Mouse (Mus musculus): ENCODE measurements around the gene Ak1.
A peak's percentile ranks its signal among the peaks of the same experiment; 100 is the strongest.

The Ak1 gene

DNA sequence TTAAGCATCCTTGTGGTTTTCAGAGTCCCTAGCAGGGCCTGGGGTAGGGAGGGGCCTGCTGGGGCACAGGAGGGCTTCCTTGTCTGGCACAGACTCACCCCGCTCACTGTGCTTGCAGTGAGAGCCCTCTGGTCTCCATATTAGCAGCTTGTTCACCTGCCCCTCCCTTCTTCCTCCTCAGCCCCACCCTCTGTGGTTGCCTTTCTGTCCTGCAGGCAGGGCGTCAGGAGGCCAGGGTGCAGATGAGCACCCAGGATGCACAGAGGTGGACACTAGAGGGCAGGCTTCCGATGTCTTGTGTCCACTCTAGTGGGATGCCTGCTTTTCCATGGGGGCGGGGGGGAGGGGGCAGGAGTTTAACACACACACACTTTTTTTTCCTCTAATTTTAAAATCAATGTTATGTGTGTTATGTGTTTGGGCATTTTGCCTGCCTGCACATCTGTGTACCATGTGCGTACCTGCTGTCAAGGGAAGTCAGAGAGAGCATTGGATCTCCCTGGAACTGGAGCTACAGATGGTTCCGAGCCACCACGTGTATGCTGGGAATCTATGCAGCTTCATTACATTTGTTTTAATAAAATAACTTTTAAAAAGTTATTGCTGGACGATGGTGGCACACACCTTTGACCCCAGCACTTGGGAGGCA, 20.0 kb upstream of the Ak1 start:
- DNase-seq, result peak; percentile 65

DNA sequence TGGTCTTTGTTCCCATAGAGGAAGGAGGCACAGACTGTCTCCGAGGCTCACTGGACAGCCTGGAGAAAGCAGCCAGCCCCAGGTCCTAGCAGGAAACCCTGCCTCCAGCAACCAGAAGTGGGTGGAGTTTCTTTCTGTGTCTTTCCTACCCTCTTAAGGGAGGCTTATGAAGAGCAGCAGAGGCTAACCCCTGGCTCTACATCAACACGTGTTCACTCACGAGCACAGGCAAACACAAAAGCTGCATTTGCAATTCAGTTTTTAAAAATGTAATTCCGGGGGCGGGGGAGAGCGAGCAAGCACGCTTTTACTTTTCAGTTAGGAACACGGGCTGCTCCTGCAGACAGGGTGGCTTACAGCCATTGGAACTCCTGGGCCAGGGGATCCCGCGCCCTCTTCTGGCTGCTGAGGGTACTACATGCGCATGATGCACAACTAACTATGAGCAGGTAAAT, 18.9 kb upstream of the Ak1 start:
- peak; percentile 92 to 95 for DNase-seq

DNA sequence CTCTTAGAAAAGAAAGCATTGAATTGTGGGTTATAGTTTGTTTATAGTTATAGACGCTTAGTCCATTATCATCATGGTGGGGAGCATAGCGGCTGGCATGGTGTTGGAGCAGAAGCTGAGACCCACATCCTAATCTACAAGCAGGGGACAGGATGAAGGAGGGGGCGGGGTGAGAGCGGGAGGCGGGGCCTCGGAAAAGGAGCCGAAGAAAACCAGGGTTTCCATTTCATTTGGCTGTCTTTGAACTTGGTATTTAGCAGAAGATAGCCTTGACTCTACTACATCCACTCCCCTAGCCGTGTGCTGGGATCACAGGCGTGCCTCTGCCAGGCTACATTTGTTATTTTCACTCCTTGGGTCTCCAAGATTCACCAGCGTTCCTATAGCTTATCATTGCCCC, 16.9 kb upstream of the Ak1 start:
- DNase-seq, result no peak

DNA sequence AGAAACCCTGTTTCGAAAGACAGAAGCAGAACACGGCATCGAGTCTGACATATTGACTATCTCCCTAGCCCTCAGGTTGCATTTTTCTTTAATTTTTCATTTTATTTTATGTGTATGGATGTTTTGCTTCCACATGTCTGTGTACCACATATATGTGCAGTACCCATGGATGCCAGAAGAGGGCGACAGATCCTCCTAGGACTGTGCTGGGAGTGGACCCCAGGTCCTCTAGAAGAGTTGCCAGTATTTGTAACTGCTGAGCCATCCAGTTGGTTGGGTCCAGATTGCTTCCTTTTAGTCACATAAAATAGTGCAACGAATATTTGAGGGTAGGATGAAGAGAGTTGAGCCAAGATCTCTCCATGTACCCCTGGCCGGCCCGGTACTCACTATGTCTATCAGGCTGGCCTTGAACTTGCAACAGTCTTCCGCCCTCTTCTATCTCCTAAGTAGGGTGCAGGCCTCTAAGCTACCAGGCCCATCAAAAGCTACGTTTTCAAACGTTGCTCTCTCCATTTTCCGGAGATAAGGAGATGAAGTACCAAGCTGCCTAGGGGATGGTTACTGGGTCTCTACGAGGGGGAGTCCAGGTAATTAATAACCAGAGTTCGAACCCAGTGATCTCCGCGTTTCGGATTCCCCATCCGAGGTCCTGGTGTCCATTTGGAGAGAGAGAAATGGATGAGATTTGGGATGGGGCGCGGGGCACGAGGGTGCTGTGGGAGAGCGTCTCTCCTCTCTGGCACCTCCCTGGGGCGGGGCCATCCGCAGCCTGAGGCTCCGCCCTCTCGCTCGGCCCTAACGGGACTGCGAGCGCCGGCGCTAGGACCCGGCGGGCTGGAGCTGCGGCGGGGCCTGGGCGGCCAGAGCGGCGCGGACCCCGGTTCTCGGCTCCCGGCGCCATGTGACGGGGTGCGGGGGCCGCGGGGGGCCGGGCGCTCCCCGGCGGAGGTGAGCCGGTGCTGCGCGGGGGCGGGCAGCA, 15.1 kb upstream of the Ak1 start:
- peak; percentile 93 to 95 for DNase-seq

DNA sequence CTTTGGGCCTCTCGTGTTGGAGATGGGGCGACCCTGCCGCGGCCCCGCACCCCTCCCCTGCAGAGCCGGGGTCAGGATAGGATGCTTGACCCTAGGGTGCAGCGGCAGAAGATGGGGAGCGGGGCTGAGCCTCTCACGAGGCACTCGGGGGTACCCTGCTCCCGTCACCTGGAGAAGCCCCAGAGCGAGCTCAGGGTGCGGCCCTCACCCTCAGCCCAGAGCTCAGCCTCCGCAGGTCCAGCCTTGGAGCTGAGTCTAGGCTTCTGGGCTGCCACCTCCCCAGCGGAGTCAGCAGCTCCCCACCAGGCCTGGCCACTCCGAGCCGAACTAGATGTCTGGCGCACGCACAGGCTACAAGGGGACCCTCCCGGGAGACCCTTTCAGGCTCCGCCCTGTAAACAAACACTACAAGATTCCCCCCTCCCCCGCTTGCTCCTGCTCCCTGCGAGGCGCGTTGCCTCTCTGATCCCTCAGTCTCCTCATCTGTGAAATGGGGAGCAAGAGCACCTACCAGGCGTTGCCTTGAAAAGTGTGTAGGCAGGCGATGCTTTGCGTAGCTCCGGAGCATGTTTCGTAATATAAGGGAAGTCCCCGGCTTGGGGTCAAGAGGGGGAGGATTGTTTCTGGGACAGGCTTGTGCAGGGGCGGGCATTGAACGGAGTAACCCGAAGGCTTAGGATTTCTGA, 14.2 kb upstream of the Ak1 start:
- DNase-seq, result peak; percentile 55 to 63

DNA sequence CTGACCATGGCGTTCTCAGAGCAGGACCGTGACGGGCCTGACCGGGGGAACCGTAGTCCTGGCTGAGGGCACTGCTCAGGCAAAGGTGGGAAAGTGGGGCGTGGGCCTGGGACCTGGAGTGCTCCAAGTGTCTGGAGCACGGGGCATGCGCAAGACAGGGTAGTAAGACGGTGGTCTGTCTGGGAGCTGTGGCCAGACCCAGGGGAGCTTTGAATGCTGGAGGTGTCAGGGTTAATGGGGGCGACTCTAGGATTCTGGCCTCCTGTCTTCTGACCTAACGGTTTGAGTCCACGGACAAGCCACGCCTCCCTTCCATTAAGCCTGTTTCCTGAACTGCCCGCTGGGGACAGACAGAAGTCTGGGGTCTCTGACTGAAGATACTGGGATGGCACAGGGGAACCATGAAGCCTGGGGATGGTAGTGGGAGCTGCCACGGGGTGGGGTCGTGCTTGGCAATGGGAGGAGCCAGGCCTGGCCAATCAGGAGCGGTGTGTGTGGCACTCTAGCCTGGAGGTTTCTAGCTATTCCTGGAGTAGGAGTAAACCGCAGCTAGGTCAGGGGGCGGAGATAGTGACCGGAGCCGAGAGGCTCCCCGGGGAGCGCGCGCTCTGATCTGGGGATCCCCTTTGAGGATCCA, 13.3 kb upstream of the Ak1 start:
- DNase-seq, result peak; percentile 62 to 69

DNA sequence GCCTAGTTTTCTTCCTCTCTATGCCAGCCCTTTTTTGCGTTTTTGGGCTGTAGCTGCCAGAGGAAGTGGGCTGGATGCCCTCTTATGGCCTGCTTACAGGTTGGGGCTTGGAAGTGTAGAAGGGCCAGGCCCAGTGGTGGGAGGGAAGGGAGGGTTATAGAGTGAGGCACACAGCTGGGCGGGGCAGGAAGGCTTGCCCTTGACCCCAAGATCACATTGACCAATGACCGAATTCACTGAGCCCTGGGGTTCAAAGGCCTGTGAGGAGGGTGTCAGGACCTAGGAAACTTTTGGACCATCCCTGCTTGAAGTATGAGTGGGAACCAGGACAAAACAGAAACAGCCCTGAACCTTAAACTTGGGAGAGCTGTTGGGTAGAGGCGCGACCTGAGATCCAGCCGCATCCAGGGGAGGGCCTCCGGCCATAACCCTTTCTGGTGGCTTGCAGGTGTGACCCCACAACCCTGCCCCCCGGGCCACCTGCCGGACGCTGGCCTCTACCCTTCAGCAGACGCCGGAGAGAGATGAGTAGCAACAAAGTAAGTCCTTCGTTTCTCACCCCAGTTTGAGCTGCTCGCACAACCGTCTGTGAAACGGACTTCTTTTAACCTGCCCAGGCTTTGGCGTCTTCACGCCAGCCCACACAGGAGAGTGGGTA, 12.7 kb upstream of the Ak1 start:
- DNase-seq, result no peak

DNA sequence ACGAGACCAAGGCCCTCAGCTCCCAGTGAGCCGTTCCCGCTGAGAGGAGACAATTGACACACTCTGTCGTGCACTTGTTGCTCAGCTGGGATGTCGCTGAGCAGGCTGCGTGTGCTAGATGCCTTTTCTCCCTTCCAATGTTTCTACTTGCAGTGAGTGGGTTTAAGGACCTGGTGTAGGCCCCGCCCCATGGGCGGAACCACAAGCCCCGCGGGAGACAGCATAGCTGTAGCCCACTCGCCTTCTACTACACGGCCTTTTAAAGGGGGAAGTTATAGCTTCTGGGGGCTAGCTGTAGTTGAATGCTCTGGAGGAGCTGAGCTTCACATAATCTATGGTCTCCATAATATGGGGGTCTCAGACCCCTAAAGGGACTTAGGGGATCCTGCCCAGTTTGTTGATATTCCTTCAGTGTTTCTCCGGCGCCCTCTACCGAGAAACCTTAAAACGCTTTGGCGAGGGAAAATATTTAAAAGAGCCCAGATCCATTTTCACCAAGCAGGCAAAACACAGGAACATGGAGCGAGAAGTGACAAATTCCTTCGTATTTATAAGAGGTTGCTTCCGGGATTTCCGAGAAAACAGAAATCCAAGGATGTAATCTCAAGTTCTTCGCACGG, 10.8 kb upstream of the Ak1 start:
- peak; percentile 58 to 59 for DNase-seq

DNA sequence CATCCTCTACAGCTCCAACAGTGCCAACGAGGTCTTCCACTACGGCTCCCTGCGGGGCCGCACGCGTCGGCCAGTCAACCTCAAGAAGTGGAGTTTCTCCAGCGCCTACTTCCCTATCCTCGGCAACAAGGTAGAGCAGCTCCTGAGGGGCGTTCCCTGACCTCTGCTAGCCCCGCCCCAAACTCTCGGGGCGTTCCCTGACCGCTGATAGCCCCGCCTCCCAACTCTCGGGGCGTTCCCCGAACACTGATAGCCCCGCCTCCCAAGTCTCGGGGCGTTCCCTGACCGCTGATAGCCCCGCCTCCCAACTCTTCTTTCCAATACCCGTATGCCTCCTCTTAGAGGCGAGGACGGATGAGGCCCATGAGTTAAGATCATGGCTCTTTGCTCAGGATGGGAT, 9.3 kb upstream of the Ak1 start:
- no peak for DNase-seq

DNA sequence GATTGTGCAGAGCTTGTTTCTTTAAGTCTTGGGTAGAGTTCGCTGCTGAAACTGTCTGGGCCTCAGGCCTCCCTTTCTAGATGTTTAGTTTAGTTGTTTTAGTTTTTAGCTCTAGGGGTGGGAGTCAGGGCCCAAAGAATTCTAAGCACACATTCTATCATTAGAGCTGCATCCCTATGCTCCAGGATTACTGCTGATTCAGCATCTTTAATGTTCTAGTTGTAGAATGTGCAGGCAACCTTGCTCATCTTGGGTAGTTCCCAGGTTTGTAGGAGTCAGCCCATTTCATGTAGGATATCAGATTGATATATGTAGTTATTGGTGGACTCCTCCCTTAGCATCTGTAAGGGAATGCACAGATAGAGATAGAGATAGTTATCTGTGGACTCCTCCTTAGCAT, 4.4 kb upstream of the Ak1 start:
- no peak for DNase-seq

DNA sequence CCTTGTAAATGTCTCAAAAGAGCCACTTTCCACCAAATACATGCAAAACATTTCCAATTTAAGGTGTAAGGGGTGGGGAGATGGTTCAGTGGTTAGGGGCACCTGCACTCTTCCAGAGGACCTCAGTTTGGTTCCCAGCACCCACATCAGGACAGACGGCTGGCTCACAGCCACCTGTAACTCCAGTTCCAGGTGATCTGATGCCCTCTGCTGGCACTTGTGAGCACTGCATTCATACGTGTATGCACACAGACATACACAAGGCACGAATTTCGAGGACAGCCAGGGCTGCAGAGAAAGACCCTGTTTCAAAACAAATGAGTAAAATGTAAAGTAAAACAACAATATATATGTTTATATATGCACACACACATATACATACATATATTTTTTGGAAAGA, 4.0 kb upstream of the Ak1 start:
- DNase-seq, result no peak

DNA sequence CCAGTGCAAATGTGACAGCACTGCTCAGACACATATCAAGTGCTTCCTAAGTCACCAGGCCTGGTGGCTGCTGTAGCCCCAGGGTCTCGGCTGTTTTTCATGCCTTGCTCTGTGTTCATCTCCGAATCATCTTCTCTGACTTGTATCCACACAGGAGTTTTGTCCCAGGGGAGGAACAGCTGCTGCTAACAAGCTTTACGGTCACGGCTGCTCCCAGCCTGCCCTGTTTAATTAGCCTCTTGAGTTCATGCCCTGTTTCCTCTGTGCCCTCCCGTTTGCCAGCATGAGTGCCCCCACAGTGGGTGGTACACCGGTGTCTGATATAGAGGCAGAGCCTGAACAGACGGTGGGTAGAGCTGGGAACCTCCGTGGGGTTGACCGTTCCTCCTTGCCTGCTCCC, 3.5 kb upstream of the Ak1 start:
- no peak for DNase-seq

DNA sequence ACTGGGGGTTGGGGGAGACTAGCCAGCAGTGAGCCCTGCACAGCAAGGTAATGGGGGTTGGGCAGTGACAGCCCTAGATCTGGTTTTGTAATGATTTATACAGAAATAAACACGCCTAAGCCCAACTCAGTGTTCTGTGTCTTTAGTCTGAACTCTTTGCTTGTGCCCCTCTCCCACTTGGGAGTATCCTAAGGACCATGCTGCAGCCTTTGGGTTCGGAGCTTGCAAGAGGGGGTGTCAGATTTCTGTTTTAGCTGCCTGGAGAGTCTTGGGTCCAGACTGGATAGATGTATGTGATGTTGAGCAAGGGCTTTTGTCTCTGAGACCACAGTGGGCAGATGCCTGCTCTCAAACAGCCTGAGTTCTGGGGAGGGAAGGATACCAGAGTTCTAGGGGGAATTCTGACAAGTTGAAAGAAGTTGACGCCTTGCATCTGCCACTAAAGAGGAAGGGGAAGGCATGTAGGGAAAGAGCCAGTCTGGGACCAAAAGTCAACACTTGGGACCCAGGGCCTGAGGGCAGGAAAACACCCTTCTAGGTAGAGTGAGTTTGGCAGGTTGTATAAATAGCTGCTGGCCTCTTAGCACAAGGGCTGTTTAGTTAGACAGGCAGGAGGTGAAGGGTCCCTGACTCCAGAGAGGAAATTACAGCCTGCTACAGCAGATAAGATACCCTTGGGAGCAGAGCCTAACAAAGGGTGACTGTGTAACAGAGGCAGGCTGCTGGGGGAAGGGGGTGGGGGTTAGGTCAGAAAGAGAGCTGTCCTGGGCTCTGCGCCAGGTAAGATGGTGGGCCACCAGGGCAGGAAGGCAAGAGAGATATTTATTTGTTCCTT, 659 bp upstream of the Ak1 start:
- DNase-seq, result no peak

DNA sequence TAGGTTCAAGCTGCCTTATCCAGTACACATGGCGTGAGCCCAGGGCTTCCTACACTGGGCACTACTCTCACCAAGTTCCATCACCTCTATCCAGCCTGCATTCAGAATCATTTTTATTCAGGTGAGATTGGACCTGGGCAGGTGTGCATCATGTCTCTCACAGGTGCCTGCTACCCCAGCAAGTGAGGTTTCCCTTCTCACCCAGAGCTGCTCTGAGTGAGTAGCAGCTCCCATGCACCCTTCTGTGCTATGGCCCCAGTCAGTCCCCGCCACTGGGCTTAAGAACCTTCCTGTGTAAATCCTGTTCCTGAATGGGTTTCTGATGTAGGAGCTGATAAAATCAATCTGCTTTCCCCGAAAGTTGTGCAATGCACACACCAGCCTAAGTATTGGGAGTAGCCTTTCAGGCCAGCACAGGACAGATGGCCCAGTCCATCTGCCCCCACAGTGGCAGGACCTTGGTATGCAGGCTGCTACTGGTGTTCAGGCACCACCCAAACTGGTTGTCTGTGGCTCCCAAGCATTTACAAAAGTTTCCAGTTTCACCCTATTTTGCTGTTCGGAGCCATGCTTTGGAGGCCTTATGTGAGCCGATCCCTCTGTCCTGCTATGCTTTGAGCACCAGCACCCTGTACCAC, 2.7 kb downstream of the Ak1 start:
- no peak for DNase-seq

DNA sequence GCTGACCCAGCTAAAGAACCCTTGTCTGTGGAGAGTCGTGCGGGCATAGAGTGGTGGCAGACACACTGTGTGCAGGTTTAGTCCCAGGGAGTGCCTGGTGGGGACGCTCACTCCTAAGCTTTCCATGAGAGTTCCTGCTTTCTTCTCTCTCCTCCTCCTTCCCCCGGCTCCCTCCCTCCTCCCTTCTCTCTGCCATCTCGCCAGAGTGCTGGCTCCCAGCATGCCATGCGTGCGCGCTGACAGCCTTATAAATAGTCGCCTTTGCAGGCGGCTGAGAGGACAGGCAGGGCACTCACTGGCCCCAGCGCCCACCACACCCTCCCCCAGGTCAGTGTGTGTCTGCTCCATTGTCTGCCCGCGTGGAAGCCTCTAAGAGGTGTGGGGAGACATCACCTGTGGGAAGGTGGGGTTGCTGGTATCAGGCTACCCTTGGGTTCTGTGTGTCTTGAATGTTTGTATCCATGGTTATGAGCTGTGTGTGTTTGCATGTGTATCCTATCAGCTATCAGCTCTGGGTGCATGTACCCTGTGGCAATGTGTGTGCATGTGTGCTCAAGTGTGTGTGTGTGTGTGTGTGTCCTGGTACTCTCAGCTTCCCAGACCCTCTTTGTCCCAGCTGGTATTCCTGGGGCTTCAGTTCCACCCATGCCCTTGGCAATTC, 3.8 kb downstream of the Ak1 start:
- DNase-seq, result peak; percentile 88 to 96

DNA sequence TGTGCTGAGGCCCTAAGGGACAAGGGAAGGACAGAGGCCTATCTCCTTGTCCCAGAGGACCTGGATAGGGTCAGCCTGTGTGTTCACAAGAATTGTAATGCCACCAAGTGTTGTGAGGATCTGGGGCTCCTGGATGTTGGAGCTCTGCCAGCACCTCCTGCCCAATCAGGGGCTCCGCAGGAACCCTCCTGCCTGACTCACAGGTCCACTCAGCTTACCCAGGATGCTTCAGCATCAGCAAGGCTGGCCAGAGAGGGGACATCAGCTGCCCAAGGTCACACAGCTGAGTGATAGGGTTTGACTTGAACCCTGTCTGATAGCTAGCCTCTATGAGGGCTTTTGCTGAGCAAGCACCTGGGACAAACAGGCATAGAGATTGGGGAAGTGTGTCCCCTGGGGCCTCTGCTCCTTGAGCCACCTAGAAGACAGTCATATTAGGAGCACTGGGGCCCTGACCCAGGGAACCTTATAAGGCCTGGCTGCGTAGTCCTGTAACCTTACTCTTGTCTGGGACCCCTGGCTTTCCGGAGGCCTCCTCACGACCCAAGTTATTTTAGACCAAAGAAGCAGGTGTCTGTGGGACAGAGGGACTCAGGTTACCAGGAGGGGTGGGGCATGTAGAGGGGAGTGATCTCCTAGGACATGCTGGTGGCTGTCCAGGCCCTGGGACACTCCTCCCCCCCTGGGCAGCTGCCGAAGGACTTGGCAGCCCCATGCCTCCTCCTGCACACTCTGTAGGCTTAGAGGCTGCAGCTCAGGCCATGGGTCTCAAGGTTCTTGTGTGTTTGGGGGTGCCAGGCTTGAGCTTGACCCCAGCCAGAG, 4.5 kb downstream of the Ak1 start:
- peak; percentile 79 to 81 for DNase-seq

DNA sequence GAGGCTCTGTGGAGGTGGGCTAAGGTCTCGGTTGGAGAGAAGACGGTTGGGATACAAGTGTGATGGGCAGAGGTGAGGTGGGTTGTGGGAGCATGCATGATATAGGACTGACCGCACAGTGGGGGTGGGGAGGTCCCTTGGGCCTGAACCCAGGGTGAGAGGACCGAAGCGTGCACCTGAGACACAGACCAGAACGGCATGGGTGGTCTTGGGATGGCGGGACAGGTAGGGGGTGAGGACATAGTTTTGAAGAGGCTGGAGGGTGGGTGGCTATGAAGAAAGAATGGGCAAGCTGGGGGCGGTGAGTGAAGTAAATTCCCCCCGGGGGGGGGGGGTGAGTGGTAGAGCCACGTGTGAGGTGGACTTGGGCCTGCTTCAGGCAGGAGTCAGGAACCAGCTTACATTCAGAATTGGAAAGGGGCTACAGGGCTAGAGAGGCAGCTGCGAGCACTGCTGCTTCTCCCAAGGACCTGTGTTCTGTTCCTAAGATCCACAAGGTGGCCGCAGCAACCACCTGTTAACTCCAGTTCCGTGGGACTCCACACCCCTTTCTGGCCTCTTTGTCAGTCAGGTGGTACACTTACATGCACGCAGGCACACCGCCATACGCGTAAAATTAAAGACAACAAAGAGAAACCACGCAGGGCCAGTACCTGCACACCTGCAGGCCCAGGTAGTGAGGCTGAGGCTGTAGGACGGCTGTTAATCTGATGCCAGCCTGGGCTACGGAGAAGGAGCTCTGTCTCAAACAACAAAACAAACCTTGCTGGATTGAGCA, 5.9 kb downstream of the Ak1 start:
- DNase-seq, result no peak

DNA sequence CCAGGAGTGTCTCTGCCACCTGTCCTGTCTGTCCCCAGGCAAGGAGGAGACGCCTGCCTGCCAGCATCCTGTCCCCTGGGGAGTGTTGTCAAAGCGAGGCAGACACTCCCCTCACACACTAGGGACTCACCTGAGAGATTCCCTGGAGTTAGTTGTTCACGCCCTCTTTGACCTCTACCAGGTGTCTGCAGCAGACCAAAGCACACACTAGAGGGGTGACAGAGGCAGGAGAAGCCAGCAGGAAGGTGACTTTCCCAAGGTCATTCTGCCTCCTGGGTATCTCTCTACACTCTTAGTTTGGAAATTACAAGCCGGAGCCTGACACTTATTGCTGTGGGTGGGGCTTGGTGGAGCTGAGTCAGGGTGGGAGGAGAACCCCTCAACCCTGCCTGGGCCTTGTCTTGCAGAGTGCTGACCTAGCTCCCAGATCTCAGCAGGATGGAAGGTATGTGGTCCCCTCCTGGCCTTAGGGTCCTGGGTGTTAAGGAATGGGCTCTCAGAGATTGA, 6.5 kb downstream of the Ak1 start:
- DNase-seq, result no peak
